Mouse (Mus musculus) neural tube, embryonic 15.5 days (tissue): ENCODE data around the gene Mthfd1. TPM values are rescaled to one million over a fixed set of nuclear protein-coding genes. Genes with fewer than 3 reads are reported as not detected.

Experiments used
- ATAC-seq: fragments of 200-750 bp; cut with Nextera tagmentation; 2 replicates; pipeline ENCODE4 v1.8.0; 2017; ENCODE audit warnings: mild to moderate bottlenecking, moderate TSS enrichment, moderate library complexity; ENCODE audit not compliant: low FRiP score
- H3K27ac ChIP-seq: fragments of 300-500 bp; sonication (generic); replicated peaks from 2 replicates; pipeline ENCODE4 v1.5.1; 2015; ENCODE audit warnings: mild to moderate bottlenecking, inconsistent platforms
- H3K27me3 ChIP-seq: fragments of 300-500 bp; sonication (generic); replicated peaks from 2 replicates; pipeline ENCODE4 v1.6.1; 2015; ENCODE audit warnings: inconsistent platforms
- H3K36me3 ChIP-seq: fragments of 300-500 bp; sonication (generic); 2 replicates; pipeline ENCODE4 v1.6.1; 2015; ENCODE audit warnings: inconsistent platforms
- H3K4me1 ChIP-seq: fragments of 300-500 bp; sonication (generic); 2 replicates; pipeline ENCODE4 v1.6.1; 2015; ENCODE audit warnings: inconsistent platforms
- H3K4me2 ChIP-seq: fragments of 300-500 bp; sonication (generic); 2 replicates; pipeline ENCODE4 v1.6.1; 2015; ENCODE audit warnings: inconsistent platforms, mild to moderate bottlenecking, moderate library complexity
- H3K4me3 ChIP-seq: fragments of 300-500 bp; sonication (generic); replicated peaks from 2 replicates; pipeline ENCODE4 v1.5.1; 2015; ENCODE audit warnings: mild to moderate bottlenecking, inconsistent platforms
- H3K9ac ChIP-seq: fragments of 300-500 bp; sonication (generic); replicated peaks from 2 replicates; pipeline ENCODE4 v1.6.1; 2015; ENCODE audit warnings: mild to moderate bottlenecking, inconsistent platforms
- H3K9me3 ChIP-seq: fragments of 300-500 bp; sonication (generic); replicated peaks from 2 replicates; pipeline ENCODE4 v1.6.1; 2016; ENCODE audit warnings: inconsistent platforms
- WGBS: fragments of 180-500 bp; shearing (Covaris S2); methylation state at CpG from one replicate; pipeline ENCODE4 v1.1.7; 2015; ENCODE audit warnings: mixed read lengths; 5-methylcytosine and 5-hydroxymethylcytosine counted together
- polyA plus RNA-seq: library from polyadenylated mRNA; unstranded; fragments of >200 nt; fragmentation: Nextera tagmentation; extraction: Ambion mirVana; gene quantifications from 2 replicates; pipeline ENCODE4 v1.2.1, GENCODE M21; 2015

The Mthfd1 gene
- polyA plus RNA-seq, 1 experiment from 2014 or later = 29.3 TPM

- Histone ChIP-seq H3K9ac (no peak overlapping the region), H3K4me3 (no peak overlapping the region), H3K36me3 (no peaks in the 10 kb centered on the region), H3K4me1 (peaks cover 23% of the 10 kb centered on the region), H3K27ac (no peak overlapping the region), H3K27me3 (no peaks in the 10 kb centered on the region), H3K9me3 (no peaks in the 10 kb centered on the region), H3K4me2 (no peak overlapping the region)
- 85% methylated on average over 3 of the region's 3 CpGs for WGBS
- ATAC-seq = no peak
Measured at GRCm38 (mm10) chr12:76366276-76366675, 111.2 kb downstream of the Mthfd1 start.

- H3K36me3 ChIP-seq = no peaks in the 10 kb centered on the region
- H3K9ac ChIP-seq = peak overlapping the region; percentile 31
- no peaks in the 10 kb centered on the region for H3K9me3 ChIP-seq
- ATAC-seq = no peak
- H3K27me3 ChIP-seq = no peaks in the 10 kb centered on the region
- peak overlapping the region; percentile 98 for H3K27ac ChIP-seq
- peak overlapping the region; percentile 13 for H3K4me3 ChIP-seq
- H3K4me1 ChIP-seq = peaks cover 34% of the 10 kb centered on the region
- WGBS = 15% methylated on average over 14 of the region's 14 CpGs
- H3K4me2 ChIP-seq = peak overlapping the region; percentile 90
Measured at GRCm38 (mm10) chr12:76367096-76367995, 112.2 kb downstream of the Mthfd1 start.

- Histone ChIP-seq H3K4me2 (peak overlapping the region; percentile 90), H3K27ac (peak overlapping the region; percentile 98), H3K36me3 (no peaks in the 10 kb centered on the region), H3K27me3 (no peaks in the 10 kb centered on the region), H3K4me3 (peak overlapping the region; percentile 97), H3K9ac (peak overlapping the region; percentile 99), H3K4me1 (peaks cover 39% of the 10 kb centered on the region), H3K9me3 (no peaks in the 10 kb centered on the region)
- no peak for ATAC-seq
- WGBS = 8% methylated on average over 9 of the region's 9 CpGs
Measured at GRCm38 (mm10) chr12:76368201-76368789, 113.2 kb downstream of the Mthfd1 start.

GRCm38 (mm10) chr12:76368790-76369205, 113.7 kb downstream of the Mthfd1 start:
- WGBS = under 1% methylated on average over 26 of the region's 26 CpGs
- Histone ChIP-seq H3K27ac (peak overlapping the region; percentile 98), H3K9ac (peak overlapping the region; percentile 99), H3K4me2 (peak overlapping the region; percentile 90), H3K27me3 (no peaks in the 10 kb centered on the region), H3K9me3 (no peaks in the 10 kb centered on the region), H3K4me1 (peaks cover 39% of the 10 kb centered on the region), H3K4me3 (peak overlapping the region; percentile 97), H3K36me3 (no peaks in the 10 kb centered on the region)
- peak; percentile 59; the same call in 1 of the 2 replicates for ATAC-seq

Other genes starting within 250 kb of the Mthfd1 start
- gene Esr2, start 78.0 kb upstream of the Mthfd1 start, polyA plus RNA-seq = 0.11 and 0.17 TPM in 2 replicates
- gene Tex21, start 8.6 kb upstream of the Mthfd1 start, polyA plus RNA-seq = not detected in 2 replicates
- 11.9 and 12.6 TPM in 2 replicates for gene Akap5, start 69.6 kb downstream of the Mthfd1 start, polyA plus RNA-seq
- 13.1 and 15.2 TPM in 2 replicates for gene Zbtb25, start 114.3 kb downstream of the Mthfd1 start, polyA plus RNA-seq
- gene Zbtb1, start 115.0 kb downstream of the Mthfd1 start, polyA plus RNA-seq = 3.3 and 4.4 TPM in 2 replicates
- 5.7 and 8.2 TPM in 2 replicates for gene Hspa2, start 148.9 kb downstream of the Mthfd1 start, polyA plus RNA-seq
- 0.92 and 1.6 TPM in 2 replicates for gene Ppp1r36, start 162.2 kb downstream of the Mthfd1 start, polyA plus RNA-seq